Mouse (Mus musculus) lung, postnatal 0 days (tissue): ENCODE results near the gene Sec1.

Source experiments
- CTCF ChIP-seq: IDR thresholded peaks from 2 replicates; pipeline ENCODE4 v1.5.1; 2016; ENCODE audit warnings: antibody characterized with exemption, mild to moderate bottlenecking
- EP300 ChIP-seq: IDR thresholded peaks from 2 replicates; pipeline ENCODE4 v1.6.1; 2016; ENCODE audit warnings: antibody characterized with exemption, mild to moderate bottlenecking, control low read depth

DNA sequence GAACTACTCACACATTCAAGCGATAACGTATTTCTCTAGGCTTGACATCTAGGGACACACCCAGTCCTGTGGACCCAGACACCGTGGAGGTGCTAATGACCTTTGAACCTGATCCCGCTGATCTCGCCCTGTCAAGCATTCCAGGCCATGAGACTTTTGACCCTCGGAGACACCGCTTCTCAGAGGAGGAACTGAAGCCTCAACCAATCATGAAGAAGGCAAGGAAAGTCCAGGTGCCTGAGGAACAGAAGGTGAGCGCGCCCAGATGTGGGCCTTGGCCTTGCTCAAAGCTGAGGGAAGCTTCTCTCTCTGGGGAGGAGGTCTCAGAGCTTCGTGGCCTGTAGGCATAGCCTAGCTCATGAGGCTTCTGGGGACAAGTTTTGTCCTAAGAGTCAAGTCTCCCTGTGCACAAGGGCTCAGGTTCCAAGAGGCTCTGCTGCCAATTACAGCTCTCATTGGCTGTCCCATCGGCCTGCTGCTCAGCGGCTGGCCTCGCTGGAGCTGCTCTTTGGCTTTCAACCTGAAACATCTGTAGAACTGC is 14.1 kb upstream of the Sec1 start:
- TF ChIP-seq CTCF, result no peak
- TF ChIP-seq EP300, result no peak
